Mouse (Mus musculus): ENCODE results near the gene Gm8180. TPM values are rescaled to one million over a fixed set of nuclear protein-coding genes. Genes with fewer than 3 reads are reported as not detected.

Gene Gm8180
- not detected for polyA plus RNA-seq (2012; fragmentation: generic; extraction: Trizol)

GRCm38 (mm10) chr14:43784645-43785044, at the start of gene Gm8180:
TSS of gene Gm8180 (minus strand) at chr14:43784745.

GRCm38 (mm10) chr14:43747566-43747965, 37.0 kb downstream of the Gm8180 start, which contains the start of gene Gm6526:
TSS of gene Gm6526 (plus strand) at chr14:43747866.

Other genes starting within 250 kb of the Gm8180 start
- not detected for gene Gm5799, start 241.2 kb downstream of the Gm8180 start, polyA plus RNA-seq (2012; fragmentation: generic; extraction: Trizol)
- not detected for gene Gm17654, start 205.6 kb downstream of the Gm8180 start, polyA plus RNA-seq (2012; fragmentation: generic; extraction: Trizol)
- not detected for gene Gm10375, start 176.7 kb downstream of the Gm8180 start, polyA plus RNA-seq (2012; fragmentation: generic; extraction: Trizol)
- not detected for gene Gm8165, start 107.5 kb downstream of the Gm8180 start, polyA plus RNA-seq (2012; fragmentation: generic; extraction: Trizol)
- under 1 TPM; 0.57 to 0.99 TPM for gene Gm7324, start 86.9 kb downstream of the Gm8180 start, polyA plus RNA-seq (2012; fragmentation: generic; extraction: Trizol)
- not detected for gene Gm16506, start 57.3 kb downstream of the Gm8180 start, polyA plus RNA-seq (2012; fragmentation: generic; extraction: Trizol)
- gene Gm6526, start 36.9 kb downstream of the Gm8180 start, polyA plus RNA-seq (2012; fragmentation: generic; extraction: Trizol), result under 1 TPM; 0.04 to 0.31 TPM
- not detected for gene Ear1, start 90.8 kb upstream of the Gm8180 start, polyA plus RNA-seq (2012; fragmentation: generic; extraction: Trizol)
- gene Ear10, start 138.8 kb upstream of the Gm8180 start, polyA plus RNA-seq (2012; fragmentation: generic; extraction: Trizol), result not detected
- gene Gm8113, start 140.6 kb upstream of the Gm8180 start, polyA plus RNA-seq (2012; fragmentation: generic; extraction: Trizol), result under 1 TPM; 0.05 to 0.46 TPM
- not detected for gene Ang5, start 172.3 kb upstream of the Gm8180 start, polyA plus RNA-seq (2012; fragmentation: generic; extraction: Trizol)
- gene Ang6, start 217.5 kb upstream of the Gm8180 start, polyA plus RNA-seq (2012; fragmentation: generic; extraction: Trizol), result not detected